Mouse (Mus musculus): Measurements from ENCODE around the gene Ift57. TPM values are rescaled to one million over a fixed set of nuclear protein-coding genes. Genes with fewer than 3 reads are reported as not detected.

Ift57 gene
- total and polyA plus RNA-seq, 3 experiments, result 13.3 to 28.8 (median 21.3) TPM

- no peak within 1 kb of the TSS for H3K4me3 ChIP-seq (replicated peaks in 1 of 3; ENCODE audit: low read depth in 2 of 3, low read length in 2 of 3, poor library complexity in 1 of 3)
- no peak within 1 kb of the TSS for H3K4me2 ChIP-seq (ENCODE audit: insufficient read depth, low read depth, poor library complexity, severe bottlenecking)
- H3K36me3 ChIP-seq (replicated peaks in 1 of 2; ENCODE audit: control insufficient read depth in 1 of 2, insufficient read depth in 1 of 2, low read length in 1 of 2), result no peaks in the 10 kb centered on the region
- DNase-seq (ENCODE audit: extremely low read depth), result peak; percentile 63
- TF ChIP-seq MXI1 (IDR thresholded peaks at IDR 0.05; ENCODE audit: low read depth, low read length), result no peak
- TF ChIP-seq RAD21 (IDR thresholded peaks at IDR 0.05; ENCODE audit: low read depth, low read length), result no peak
- TF ChIP-seq NELFE (IDR thresholded peaks at IDR 0.05; ENCODE audit: low read depth, low read length), result no peak
- peak; percentile 35; the same call in 1 of the 2 replicates for TF ChIP-seq ETS1 (conservative IDR thresholded peaks at IDR 0.05; ENCODE audit: low read depth, low read length)
- TF ChIP-seq EP300 (IDR thresholded peaks at IDR 0.05; ENCODE audit: low read length), result peak; percentile 9; the same call in 1 of the 2 replicates
- dilution Hi-C loops (cut with MboI; ENCODE audit: extremely low pct_ligation_motif_present, extremely low pct_unique_long_range_greater_than_20kb, low sequenced_read_pairs), result no loop called here
- H3K27ac ChIP-seq (ENCODE audit: insufficient read depth, low read depth), result no peak within 1 kb of the TSS
- in situ Hi-C loops (cut with MboI; ENCODE audit: low pct_ligation_motif_present, low pct_unique_long_range_greater_than_20kb, low sequenced_read_pairs), result no loop called here
- no peak within 1 kb of the TSS for H3K9ac ChIP-seq (ENCODE audit: insufficient read depth, low read depth)
- peaks cover 27 to 51% of the 10 kb centered on the region in 2 experiments for H3K4me1 ChIP-seq (ENCODE audit: control insufficient read depth in 1 of 2, insufficient read depth in 2 of 2)
- H3K79me2 ChIP-seq (replicated peaks; ENCODE audit: control insufficient read depth, extremely low read depth, insufficient read depth, poor library complexity, severe bottlenecking), result no peaks in the 10 kb centered on the region
- no peaks in the 10 kb centered on the region for H3K9me3 ChIP-seq (replicated peaks; ENCODE audit: low read length)
- no peaks in the 10 kb centered on the region for H3K27me3 ChIP-seq (replicated peaks)
Measured at GRCm38 (mm10) chr16:49799597-49800561, 100.8 kb downstream of the Ift57 start, which contains the start of gene Cd47. Cd47 (plus strand) TSS chr16:49800533.

DNA sequence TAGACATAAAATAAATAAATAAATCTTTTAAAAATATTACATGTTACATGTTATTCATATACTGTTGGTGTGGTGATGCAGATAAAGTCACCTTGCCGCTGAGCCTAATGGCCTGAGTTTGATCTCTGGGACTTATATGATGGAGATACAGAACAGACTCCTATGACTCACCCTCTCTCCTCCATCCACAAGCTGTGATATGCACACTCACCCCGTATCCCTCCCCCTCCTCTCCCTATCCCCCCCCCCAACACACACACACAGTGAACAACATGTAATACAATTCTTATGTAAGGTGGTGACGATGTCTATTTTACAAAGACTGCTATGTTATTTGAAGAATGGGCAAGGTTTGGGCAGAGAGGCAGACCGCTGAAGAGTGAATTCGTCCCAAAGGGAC, 102.0 kb downstream of the Ift57 start:
- H3K36me3 ChIP-seq (replicated peaks in 1 of 2; ENCODE audit: control insufficient read depth in 1 of 2, insufficient read depth in 1 of 2, low read length in 1 of 2), result no peaks in the 10 kb centered on the region
- no peak for DNase-seq (ENCODE audit: extremely low read depth)
- H3K4me1 ChIP-seq (ENCODE audit: control insufficient read depth in 1 of 2, insufficient read depth in 2 of 2), result peaks cover 27 to 51% of the 10 kb centered on the region in 2 experiments
- dilution Hi-C loops (cut with MboI; ENCODE audit: extremely low pct_ligation_motif_present, extremely low pct_unique_long_range_greater_than_20kb, low sequenced_read_pairs), result no loop called here
- H3K4me3 ChIP-seq (replicated peaks in 1 of 3; ENCODE audit: low read depth in 2 of 3, low read length in 2 of 3, poor library complexity in 1 of 3), result no peak overlapping the region
- H3K9me3 ChIP-seq (replicated peaks; ENCODE audit: low read length), result no peaks in the 10 kb centered on the region
- no peak overlapping the region for H3K27ac ChIP-seq (ENCODE audit: insufficient read depth, low read depth)
- no peak for TF ChIP-seq POLR2AphosphoS2 (IDR thresholded peaks at IDR 0.05; ENCODE audit: low read depth, low read length)
- no peak for TF ChIP-seq NELFE (IDR thresholded peaks at IDR 0.05; ENCODE audit: low read depth, low read length)
- TF ChIP-seq ZNF384 (IDR thresholded peaks at IDR 0.05; ENCODE audit: low read depth, low read length), result no peak
- TF ChIP-seq UBTF (IDR thresholded peaks at IDR 0.05; ENCODE audit: low read depth, low read length), result no peak
- no peak for TF ChIP-seq RAD21 (IDR thresholded peaks at IDR 0.05; ENCODE audit: low read depth, low read length)
- no peak for TF ChIP-seq CHD2 (IDR thresholded peaks at IDR 0.05; ENCODE audit: low read length)
- TF ChIP-seq HCFC1 (IDR thresholded peaks at IDR 0.05; ENCODE audit: low read depth, low read length), result no peak
- no peak overlapping the region for H3K9ac ChIP-seq (ENCODE audit: insufficient read depth, low read depth)
- in situ Hi-C loops (cut with MboI; ENCODE audit: low pct_ligation_motif_present, low pct_unique_long_range_greater_than_20kb, low sequenced_read_pairs), result no loop called here
- no peaks in the 10 kb centered on the region for H3K79me2 ChIP-seq (replicated peaks; ENCODE audit: control insufficient read depth, extremely low read depth, insufficient read depth, poor library complexity, severe bottlenecking)
- no peaks in the 10 kb centered on the region for H3K27me3 ChIP-seq (replicated peaks)
- H3K4me2 ChIP-seq (ENCODE audit: insufficient read depth, low read depth, poor library complexity, severe bottlenecking), result no peak overlapping the region

DNA sequence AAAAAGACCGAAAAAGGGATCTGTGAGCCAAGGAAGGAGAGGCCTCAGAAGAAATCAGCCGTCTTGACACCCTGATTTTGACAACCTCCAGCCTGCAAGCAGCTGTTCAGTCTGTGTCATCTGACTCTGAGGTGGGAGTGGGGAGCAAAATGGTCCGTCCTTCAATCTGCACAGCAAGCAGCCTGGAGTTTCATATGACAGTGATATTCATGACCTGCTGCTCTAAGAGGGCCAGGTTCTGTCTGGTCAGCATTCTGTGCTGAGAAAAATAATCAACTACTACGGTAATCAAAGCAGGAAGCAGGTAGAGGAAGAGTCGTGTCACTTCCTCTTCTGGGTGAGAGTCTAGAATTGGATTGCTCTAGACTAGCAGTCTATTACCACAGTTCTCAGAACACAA, 102.4 kb downstream of the Ift57 start:
- Histone ChIP-seq H3K4me2 (ENCODE audit: insufficient read depth, low read depth, poor library complexity, severe bottlenecking) (no peak overlapping the region), H3K4me3 (replicated peaks in 1 of 3; ENCODE audit: low read depth in 2 of 3, low read length in 2 of 3, poor library complexity in 1 of 3) (no peak overlapping the region), H3K9ac (ENCODE audit: insufficient read depth, low read depth) (no peak overlapping the region), H3K27me3 (replicated peaks) (no peaks in the 10 kb centered on the region), H3K9me3 (replicated peaks; ENCODE audit: low read length) (no peaks in the 10 kb centered on the region), H3K27ac (ENCODE audit: insufficient read depth, low read depth) (no peak overlapping the region), H3K36me3 (replicated peaks in 1 of 2; ENCODE audit: control insufficient read depth in 1 of 2, insufficient read depth in 1 of 2, low read length in 1 of 2) (no peaks in the 10 kb centered on the region), H3K79me2 (replicated peaks; ENCODE audit: control insufficient read depth, extremely low read depth, insufficient read depth, poor library complexity, severe bottlenecking) (no peaks in the 10 kb centered on the region), H3K4me1 (ENCODE audit: control insufficient read depth in 1 of 2, insufficient read depth in 2 of 2) (peaks cover 23 to 51% of the 10 kb centered on the region in 2 experiments)
- in situ Hi-C loops (cut with MboI; ENCODE audit: low pct_ligation_motif_present, low pct_unique_long_range_greater_than_20kb, low sequenced_read_pairs), result no loop called here
- dilution Hi-C loops (cut with MboI; ENCODE audit: extremely low pct_ligation_motif_present, extremely low pct_unique_long_range_greater_than_20kb, low sequenced_read_pairs), result no loop called here
- DNase-seq (ENCODE audit: extremely low read depth), result no peak
- peak; percentile 86 for TF ChIP-seq MAFK (IDR thresholded peaks at IDR 0.05; ENCODE audit: insufficient replicate concordance, low read length)
- TF ChIP-seq ELF1 (IDR thresholded peaks at IDR 0.05; ENCODE audit: low read depth, low read length), result peak; percentile 67
- TF ChIP-seq ZC3H11A (IDR thresholded peaks at IDR 0.05; ENCODE audit: low read depth, low read length), result no peak
- TF ChIP-seq NRF1 (IDR thresholded peaks at IDR 0.05; ENCODE audit: low read depth, low read length), result no peak
- no peak for TF ChIP-seq POLR2AphosphoS2 (IDR thresholded peaks at IDR 0.05; ENCODE audit: low read depth, low read length)
- peak; percentile 62; the same call in 1 of the 2 replicates for TF ChIP-seq EP300 (IDR thresholded peaks at IDR 0.05; ENCODE audit: low read length)
- TF ChIP-seq IRF4 (IDR thresholded peaks at IDR 0.05; ENCODE audit: low read depth, low read length), result peak; percentile 64
- TF ChIP-seq MAZ (IDR thresholded peaks at IDR 0.05; ENCODE audit: low read depth, low read length), result no peak
- TF ChIP-seq HCFC1 (IDR thresholded peaks at IDR 0.05; ENCODE audit: low read depth, low read length), result 0 out of 2 replicates have a peak, but pooled peaks have one; percentile 22
- TF ChIP-seq KAT2A (IDR thresholded peaks at IDR 0.05; ENCODE audit: insufficient replicate concordance, low read length), result no peak
- TF ChIP-seq MYC (IDR thresholded peaks at IDR 0.05; ENCODE audit: low read depth, low read length), result no peak

All from CH12.LX (cell line).